Mouse (Mus musculus): ENCODE data around the gene Utrn.

Utrn gene

GRCm38 (mm10) chr10:12869846-12870245, 681 bp upstream of the Utrn start:
- no peak for DNase-seq (ENCODE audit: low spot score)

- DNase-seq (ENCODE audit: low spot score): peak; percentile 94
These were observed 756 bp downstream of the Utrn start for GRCm38 (mm10) chr10:12868189-12869028.

GRCm38 (mm10) chr10:12867733-12868188, 1.4 kb downstream of the Utrn start:
- no peak for DNase-seq (ENCODE audit: low spot score)

GRCm38 (mm10) chr10:12866971-12867732, 2.0 kb downstream of the Utrn start:
- DNase-seq (ENCODE audit: low spot score): peak; percentile 60

GRCm38 (mm10) chr10:12865201-12865600, 4.0 kb downstream of the Utrn start:
- no peak for DNase-seq (ENCODE audit: low spot score)

GRCm38 (mm10) chr10:12863581-12863980, 5.6 kb downstream of the Utrn start:
- no peak for DNase-seq (ENCODE audit: low spot score)

GRCm38 (mm10) chr10:12862047-12862446, 7.1 kb downstream of the Utrn start:
- DNase-seq (ENCODE audit: low spot score): no peak

GRCm38 (mm10) chr10:12861381-12861780, 7.8 kb downstream of the Utrn start:
- DNase-seq (ENCODE audit: low spot score): no peak

GRCm38 (mm10) chr10:12860765-12861164, 8.4 kb downstream of the Utrn start:
- no peak for DNase-seq (ENCODE audit: low spot score)

- DNase-seq (ENCODE audit: low spot score): no peak
These were observed 8.8 kb downstream of the Utrn start for GRCm38 (mm10) chr10:12860331-12860730.

- no peak for DNase-seq (ENCODE audit: low spot score)
These were observed 11.1 kb downstream of the Utrn start for GRCm38 (mm10) chr10:12858017-12858416.

GRCm38 (mm10) chr10:12854298-12854697, 14.9 kb downstream of the Utrn start:
- no peak for DNase-seq (ENCODE audit: low spot score)

GRCm38 (mm10) chr10:12853776-12854175, 15.4 kb downstream of the Utrn start:
- no peak for DNase-seq (ENCODE audit: low spot score)

GRCm38 (mm10) chr10:12853196-12853620, 16.0 kb downstream of the Utrn start:
- peak; percentile 27 for DNase-seq (ENCODE audit: low spot score)

GRCm38 (mm10) chr10:12852416-12853195, 16.6 kb downstream of the Utrn start:
- DNase-seq (ENCODE audit: low spot score): no peak

GRCm38 (mm10) chr10:12850781-12851471, 18.2 kb downstream of the Utrn start:
- no peak for DNase-seq (ENCODE audit: low spot score)

GRCm38 (mm10) chr10:12848322-12849108, 20.6 kb downstream of the Utrn start:
- no peak for DNase-seq (ENCODE audit: low spot score)

GRCm38 (mm10) chr10:12842543-12842942, 26.6 kb downstream of the Utrn start:
- no peak for DNase-seq (ENCODE audit: low spot score)

- no peak for DNase-seq (ENCODE audit: low spot score)
These were observed 27.7 kb downstream of the Utrn start for GRCm38 (mm10) chr10:12841497-12841896.

- no peak for DNase-seq (ENCODE audit: low spot score)
These were observed 31.5 kb downstream of the Utrn start for GRCm38 (mm10) chr10:12837636-12838035.
